Mouse (Mus musculus) embryonic facial prominence, embryonic 13.5 days (tissue): ENCODE measurements around the gene Itsn2. TPM values are rescaled to one million over a fixed set of nuclear protein-coding genes. Genes with fewer than 3 reads are reported as not detected.

Source experiments
- ATAC-seq: fragments of 200-750 bp; cut with Nextera tagmentation; 2 replicates; pipeline ENCODE4 v1.8.0; 2017; ENCODE audit warnings: low read depth; ENCODE audit not compliant: insufficient number of reproducible peaks, insufficient read depth, low FRiP score, low TSS enrichment
- H3K27ac ChIP-seq: fragments of 300-500 bp; sonication (generic); 2 replicates; pipeline ENCODE4 v1.5.1; 2015; ENCODE audit warnings: moderate library complexity, mild to moderate bottlenecking, inconsistent platforms
- H3K27me3 ChIP-seq: fragments of 300-500 bp; sonication (generic); 2 replicates; pipeline ENCODE4 v1.6.1; 2015; ENCODE audit warnings: mild to moderate bottlenecking, inconsistent platforms
- H3K36me3 ChIP-seq: fragments of 300-500 bp; sonication (generic); 2 replicates; pipeline ENCODE4 v1.6.1; 2015; ENCODE audit warnings: mild to moderate bottlenecking, inconsistent platforms
- H3K4me1 ChIP-seq: fragments of 300-500 bp; sonication (generic); 2 replicates; pipeline ENCODE4 v1.6.1; 2015; ENCODE audit warnings: inconsistent platforms
- H3K4me2 ChIP-seq: fragments of 300-500 bp; sonication (generic); 2 replicates; pipeline ENCODE4 v1.6.1; 2015; ENCODE audit warnings: moderate library complexity, mild to moderate bottlenecking, inconsistent platforms
- H3K4me3 ChIP-seq: fragments of 300-500 bp; sonication (generic); 2 replicates; pipeline ENCODE4 v1.5.1; 2015; ENCODE audit warnings: mild to moderate bottlenecking, inconsistent platforms
- H3K9ac ChIP-seq: fragments of 300-500 bp; sonication (generic); 2 replicates; pipeline ENCODE4 v1.6.1; 2015; ENCODE audit warnings: mild to moderate bottlenecking, inconsistent platforms
- H3K9me3 ChIP-seq: fragments of 300-500 bp; sonication (generic); 2 replicates; pipeline ENCODE4 v1.6.1; 2016; ENCODE audit warnings: inconsistent platforms
- WGBS: fragments of 180-500 bp; shearing (Covaris S2); methylation state at CpG from one replicate; pipeline ENCODE4 v1.1.7; 2015; ENCODE audit warnings: mixed read lengths; 5-methylcytosine and 5-hydroxymethylcytosine counted together
- polyA plus RNA-seq: library from polyadenylated mRNA; unstranded; fragments of >200 nt; fragmentation: Nextera tagmentation; extraction: Ambion mirVana; gene quantifications from 2 replicates; pipeline ENCODE4 v1.2.1, GENCODE M21; 2015

Itsn2 gene
- polyA plus RNA-seq, 1 experiment from 2014 or later = 34.0 TPM

- H3K9ac ChIP-seq = no peak overlapping the region
- no peaks in the 10 kb centered on the region for H3K4me1 ChIP-seq
Measured at GRCm38 (mm10) chr12:4599713-4600112, 7.3 kb downstream of the Itsn2 start.

GRCm38 (mm10) chr12:4606625-4607024, 14.2 kb downstream of the Itsn2 start:
- Histone ChIP-seq H3K4me2 (no peak overlapping the region), H3K4me3 (no peak overlapping the region), H3K27me3 (no peaks in the 10 kb centered on the region), H3K36me3 (no peaks in the 10 kb centered on the region), H3K9me3 (no peaks in the 10 kb centered on the region), H3K9ac (no peak overlapping the region), H3K4me1 (no peaks in the 10 kb centered on the region), H3K27ac (no peak overlapping the region)
- no peak for ATAC-seq
- 39% methylated on average over 3 of the region's 3 CpGs for WGBS

More at GRCm38 (mm10) chr12:4599713-4600112, 7.3 kb downstream of the Itsn2 start:
- H3K4me3 ChIP-seq = no peak overlapping the region
- H3K4me2 ChIP-seq = no peak overlapping the region
- no peaks in the 10 kb centered on the region for H3K9me3 ChIP-seq
- no peak for ATAC-seq
- H3K27me3 ChIP-seq = no peaks in the 10 kb centered on the region
- WGBS = 71% methylated on average over 4 of the region's 4 CpGs
- H3K36me3 ChIP-seq = no peaks in the 10 kb centered on the region
- H3K27ac ChIP-seq = no peak overlapping the region

GRCm38 (mm10) chr12:4614722-4615121, 22.3 kb downstream of the Itsn2 start:
- H3K4me3 ChIP-seq = no peak overlapping the region
- no peaks in the 10 kb centered on the region for H3K4me1 ChIP-seq
- ATAC-seq = no peak
- no peak overlapping the region for H3K27ac ChIP-seq
- no peak overlapping the region for H3K4me2 ChIP-seq
- no peaks in the 10 kb centered on the region for H3K9me3 ChIP-seq
- no peaks in the 10 kb centered on the region for H3K27me3 ChIP-seq
- no peaks in the 10 kb centered on the region for H3K36me3 ChIP-seq
- H3K9ac ChIP-seq = no peak overlapping the region
- 82% methylated on average over 2 of the region's 2 CpGs for WGBS

GRCm38 (mm10) chr12:4624201-4624600, 31.8 kb downstream of the Itsn2 start:
- H3K27me3 ChIP-seq = no peaks in the 10 kb centered on the region
- no peak overlapping the region for H3K27ac ChIP-seq
- 78% methylated on average over 1 of the region's 1 CpGs for WGBS
- no peak overlapping the region for H3K9ac ChIP-seq
- H3K4me1 ChIP-seq = no peaks in the 10 kb centered on the region
- H3K4me2 ChIP-seq = no peak overlapping the region
- no peaks in the 10 kb centered on the region for H3K9me3 ChIP-seq
- no peak overlapping the region for H3K4me3 ChIP-seq
- peaks cover 7% of the 10 kb centered on the region; the same call in 1 of the 2 replicates for H3K36me3 ChIP-seq
- no peak for ATAC-seq

GRCm38 (mm10) chr12:4632957-4633356, 40.5 kb downstream of the Itsn2 start:
- no peak for ATAC-seq
- no peaks in the 10 kb centered on the region for H3K9me3 ChIP-seq
- H3K36me3 ChIP-seq = peaks cover 63% of the 10 kb centered on the region
- H3K4me2 ChIP-seq = no peak overlapping the region
- no peak overlapping the region for H3K4me3 ChIP-seq
- no peaks in the 10 kb centered on the region for H3K27me3 ChIP-seq
- H3K9ac ChIP-seq = no peak overlapping the region
- no peak overlapping the region for H3K27ac ChIP-seq
- WGBS = 91% methylated on average over 8 of the region's 8 CpGs
- H3K4me1 ChIP-seq = no peaks in the 10 kb centered on the region

- peaks cover 55% of the 10 kb centered on the region for H3K36me3 ChIP-seq
- WGBS = 86% methylated on average over 1 of the region's 1 CpGs
Measured at GRCm38 (mm10) chr12:4638438-4638837, 46.0 kb downstream of the Itsn2 start.

GRCm38 (mm10) chr12:4640737-4641136, 48.3 kb downstream of the Itsn2 start:
- no peak for ATAC-seq
- no peaks in the 10 kb centered on the region for H3K9me3 ChIP-seq
- H3K4me1 ChIP-seq = no peaks in the 10 kb centered on the region
- 96% methylated on average over 1 of the region's 1 CpGs for WGBS
- no peak overlapping the region for H3K4me3 ChIP-seq
- no peak overlapping the region for H3K4me2 ChIP-seq
- H3K9ac ChIP-seq = no peak overlapping the region
- no peak overlapping the region for H3K27ac ChIP-seq
- peaks cover 42% of the 10 kb centered on the region for H3K36me3 ChIP-seq
- no peaks in the 10 kb centered on the region for H3K27me3 ChIP-seq

More at GRCm38 (mm10) chr12:4638438-4638837, 46.0 kb downstream of the Itsn2 start:
- no peak for ATAC-seq
- Histone ChIP-seq H3K9ac (no peak overlapping the region), H3K4me1 (no peaks in the 10 kb centered on the region), H3K27ac (no peak overlapping the region), H3K4me2 (no peak overlapping the region), H3K9me3 (no peaks in the 10 kb centered on the region), H3K27me3 (no peaks in the 10 kb centered on the region), H3K4me3 (no peak overlapping the region)

GRCm38 (mm10) chr12:4656813-4657212, 64.4 kb downstream of the Itsn2 start:
- H3K4me3 ChIP-seq = no peak overlapping the region
- H3K4me2 ChIP-seq = no peak overlapping the region
- peaks cover 64% of the 10 kb centered on the region for H3K36me3 ChIP-seq
- ATAC-seq = no peak
- H3K27me3 ChIP-seq = no peaks in the 10 kb centered on the region
- WGBS = 88% methylated on average over 2 of the region's 2 CpGs
- no peaks in the 10 kb centered on the region for H3K9me3 ChIP-seq
- H3K27ac ChIP-seq = no peak overlapping the region
- H3K9ac ChIP-seq = no peak overlapping the region
- no peaks in the 10 kb centered on the region for H3K4me1 ChIP-seq

GRCm38 (mm10) chr12:4664929-4665674, 72.7 kb downstream of the Itsn2 start:
- WGBS = 70% methylated on average over 7 of the region's 7 CpGs
- Histone ChIP-seq H3K4me1 (no peaks in the 10 kb centered on the region), H3K9ac (no peak overlapping the region), H3K9me3 (no peaks in the 10 kb centered on the region), H3K27me3 (no peaks in the 10 kb centered on the region), H3K36me3 (peaks cover 58% of the 10 kb centered on the region), H3K27ac (no peak overlapping the region), H3K4me2 (no peak overlapping the region), H3K4me3 (no peak overlapping the region)
- no peak for ATAC-seq

- Histone ChIP-seq H3K9me3 (no peaks in the 10 kb centered on the region), H3K4me2 (no peak overlapping the region), H3K36me3 (peaks cover 58% of the 10 kb centered on the region), H3K4me1 (no peaks in the 10 kb centered on the region), H3K9ac (no peak overlapping the region), H3K4me3 (no peak overlapping the region), H3K27ac (no peak overlapping the region), H3K27me3 (no peaks in the 10 kb centered on the region)
- WGBS = 86% methylated on average over 5 of the region's 5 CpGs
- no peak for ATAC-seq
Measured at GRCm38 (mm10) chr12:4665675-4666037, 73.2 kb downstream of the Itsn2 start.

GRCm38 (mm10) chr12:4676336-4676735, 83.9 kb downstream of the Itsn2 start:
- Histone ChIP-seq H3K27ac (no peak overlapping the region), H3K9ac (no peak overlapping the region), H3K9me3 (no peaks in the 10 kb centered on the region), H3K27me3 (no peaks in the 10 kb centered on the region), H3K36me3 (peaks cover 57% of the 10 kb centered on the region), H3K4me1 (no peaks in the 10 kb centered on the region), H3K4me2 (no peak overlapping the region), H3K4me3 (no peak overlapping the region)
- WGBS = 76% methylated on average over 1 of the region's 1 CpGs
- ATAC-seq = no peak

GRCm38 (mm10) chr12:4679971-4680370, 87.5 kb downstream of the Itsn2 start:
- 75% methylated on average over 4 of the region's 4 CpGs for WGBS
- Histone ChIP-seq H3K4me3 (no peak overlapping the region), H3K9ac (no peak overlapping the region), H3K9me3 (no peaks in the 10 kb centered on the region), H3K36me3 (peaks cover 28% of the 10 kb centered on the region), H3K4me1 (no peaks in the 10 kb centered on the region), H3K4me2 (no peak overlapping the region), H3K27me3 (no peaks in the 10 kb centered on the region), H3K27ac (no peak overlapping the region)
- ATAC-seq = no peak
